Mouse (Mus musculus): Measurements from ENCODE around the gene Colq. TPM values are rescaled to one million over a fixed set of nuclear protein-coding genes. Genes with fewer than 3 reads are reported as not detected.

The Colq gene
- polyA plus RNA-seq, 1 experiment from 2014 or later = 0.06 TPM

- peaks cover 2% of the 10 kb centered on the region; the same call in 1 of the 2 replicates for H3K4me1 ChIP-seq
- H3K4me3 ChIP-seq (replicated peaks) = no peak overlapping the region
- H3K27me3 ChIP-seq = no peaks in the 10 kb centered on the region
- no peaks in the 10 kb centered on the region for H3K9me3 ChIP-seq
- WGBS = 77% methylated on average over 6 of the region's 6 CpGs
- H3K4me2 ChIP-seq = no peak overlapping the region
- no peaks in the 10 kb centered on the region for H3K36me3 ChIP-seq (replicated peaks)
- ATAC-seq (ENCODE audit: low FRiP score) = no peak
- no peak overlapping the region for H3K9ac ChIP-seq
- no peak overlapping the region for H3K27ac ChIP-seq
Observed at GRCm38 (mm10) chr14:31570131-31570951, 20.8 kb downstream of the Colq start.

GRCm38 (mm10) chr14:31569151-31569631 is 22.0 kb downstream of the Colq start:
- 71% methylated on average over 7 of the region's 7 CpGs for WGBS
- peaks cover 9% of the 10 kb centered on the region for H3K4me1 ChIP-seq
- no peak overlapping the region for H3K27ac ChIP-seq
- no peak for ATAC-seq (ENCODE audit: low FRiP score)
- no peak overlapping the region for H3K4me2 ChIP-seq
- H3K9me3 ChIP-seq = no peaks in the 10 kb centered on the region
- no peaks in the 10 kb centered on the region for H3K36me3 ChIP-seq (replicated peaks)
- H3K27me3 ChIP-seq = no peaks in the 10 kb centered on the region
- H3K9ac ChIP-seq = no peak overlapping the region
- H3K4me3 ChIP-seq (replicated peaks) = no peak overlapping the region

DNA sequence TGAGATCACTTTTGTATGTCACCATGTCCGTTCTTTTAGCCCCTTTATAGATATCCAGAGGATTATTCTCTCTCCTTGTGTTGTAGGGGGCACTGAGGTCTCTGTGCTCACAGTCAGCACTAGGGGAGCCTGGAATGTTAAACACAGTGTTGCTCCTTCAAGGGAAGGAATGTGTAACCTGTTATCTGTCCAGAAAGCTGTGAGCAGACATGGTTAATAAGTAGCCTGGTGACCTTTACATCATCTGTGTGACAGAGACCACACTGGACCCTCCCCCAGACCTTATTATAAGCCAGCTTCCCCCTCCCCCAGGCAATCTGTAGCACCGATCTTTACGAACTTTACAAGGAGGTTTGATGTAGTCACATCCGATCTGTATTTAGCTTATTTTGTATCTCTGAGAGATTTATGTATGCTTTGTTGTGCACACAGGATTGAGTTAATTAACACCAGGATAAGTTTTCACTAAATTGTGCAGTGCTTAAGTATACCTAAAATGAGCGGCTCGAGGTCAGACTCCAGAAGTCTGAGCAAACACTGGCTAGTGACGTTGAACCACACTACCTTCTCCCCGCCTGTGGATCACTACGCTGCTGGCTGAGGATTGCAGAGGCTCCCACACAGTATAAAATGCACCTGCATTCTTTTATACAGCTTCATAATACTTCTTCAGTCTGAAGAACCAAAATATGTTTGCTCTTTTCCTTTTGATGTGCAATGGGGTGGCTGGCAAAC is 25.5 kb downstream of the Colq start:
- H3K4me1 ChIP-seq = peaks cover 9% of the 10 kb centered on the region
- H3K9ac ChIP-seq = no peak overlapping the region
- no peaks in the 10 kb centered on the region for H3K27me3 ChIP-seq
- H3K9me3 ChIP-seq = no peaks in the 10 kb centered on the region
- H3K4me3 ChIP-seq (replicated peaks) = no peak overlapping the region
- no peak overlapping the region for H3K4me2 ChIP-seq
- no peaks in the 10 kb centered on the region for H3K36me3 ChIP-seq (replicated peaks)
- H3K27ac ChIP-seq = no peak overlapping the region
- WGBS = 69% methylated on average over 9 of the region's 9 CpGs
- ATAC-seq (ENCODE audit: low FRiP score) = no peak

GRCm38 (mm10) chr14:31564452-31565179 is 26.5 kb downstream of the Colq start:
- peaks cover 9% of the 10 kb centered on the region for H3K4me1 ChIP-seq
- no peak for ATAC-seq (ENCODE audit: low FRiP score)
- no peaks in the 10 kb centered on the region for H3K9me3 ChIP-seq
- no peak overlapping the region for H3K4me2 ChIP-seq
- H3K27me3 ChIP-seq = no peaks in the 10 kb centered on the region
- 36% methylated on average over 6 of the region's 6 CpGs for WGBS
- H3K9ac ChIP-seq = no peak overlapping the region
- H3K27ac ChIP-seq = 0 out of 2 replicates have a peak overlapping the region, but pooled peaks have one; percentile 31
- H3K4me3 ChIP-seq (replicated peaks) = no peak overlapping the region
- H3K36me3 ChIP-seq (replicated peaks) = no peaks in the 10 kb centered on the region

DNA sequence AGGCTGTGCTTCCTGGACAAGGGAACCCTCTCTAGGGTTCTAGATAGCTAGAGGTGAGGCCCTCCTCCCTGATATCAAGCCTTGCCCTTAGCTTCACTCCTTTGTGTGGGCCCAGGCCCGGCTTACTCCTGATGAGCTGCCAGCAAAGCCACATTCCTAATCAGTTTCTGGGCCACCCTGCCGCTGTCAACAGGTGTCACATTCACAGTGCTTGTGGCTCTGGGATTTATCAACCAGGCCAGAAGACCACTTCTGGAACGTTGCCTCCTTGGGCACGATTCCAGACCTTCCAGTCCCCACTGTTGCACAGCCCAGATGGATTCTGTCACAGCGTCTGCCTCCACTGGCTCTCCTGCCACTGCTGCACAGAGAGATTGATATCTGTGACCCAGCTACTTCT is 30.3 kb downstream of the Colq start:
- Histone ChIP-seq H3K9ac (no peak overlapping the region), H3K36me3 (replicated peaks) (no peaks in the 10 kb centered on the region), H3K4me3 (replicated peaks) (no peak overlapping the region), H3K4me1 (peaks cover 9% of the 10 kb centered on the region), H3K27me3 (no peaks in the 10 kb centered on the region), H3K9me3 (no peaks in the 10 kb centered on the region), H3K27ac (no peak overlapping the region), H3K4me2 (no peak overlapping the region)
- no peak for ATAC-seq (ENCODE audit: low FRiP score)
- 76% methylated on average over 5 of the region's 5 CpGs for WGBS

DNA sequence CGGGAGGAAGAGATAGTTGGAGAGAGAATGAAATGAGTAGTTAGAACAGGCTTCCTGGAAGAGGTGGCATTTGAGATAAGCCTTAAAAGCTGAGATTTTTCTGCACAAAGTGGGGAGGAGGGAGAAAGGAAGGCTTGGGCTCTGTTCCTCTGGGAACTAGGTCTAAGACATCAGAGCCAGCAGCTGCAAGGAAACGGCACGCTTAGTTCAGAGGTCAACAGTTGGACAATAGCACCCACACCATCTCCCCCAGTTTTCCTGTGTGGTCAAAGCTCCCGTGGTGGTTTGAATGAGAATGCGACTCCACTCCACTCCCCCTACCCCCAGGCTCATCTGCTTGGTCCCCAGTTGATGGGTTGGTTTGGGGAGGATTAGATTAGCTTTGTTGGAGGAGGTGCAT is 31.9 kb downstream of the Colq start:
- H3K4me3 ChIP-seq (replicated peaks) = no peak overlapping the region
- no peaks in the 10 kb centered on the region for H3K27me3 ChIP-seq
- ATAC-seq (ENCODE audit: low FRiP score) = no peak
- H3K4me2 ChIP-seq = no peak overlapping the region
- no peak overlapping the region for H3K9ac ChIP-seq
- H3K27ac ChIP-seq = no peak overlapping the region
- no peaks in the 10 kb centered on the region for H3K4me1 ChIP-seq
- no peaks in the 10 kb centered on the region for H3K36me3 ChIP-seq (replicated peaks)
- no peaks in the 10 kb centered on the region for H3K9me3 ChIP-seq
- 76% methylated on average over 5 of the region's 5 CpGs for WGBS

DNA sequence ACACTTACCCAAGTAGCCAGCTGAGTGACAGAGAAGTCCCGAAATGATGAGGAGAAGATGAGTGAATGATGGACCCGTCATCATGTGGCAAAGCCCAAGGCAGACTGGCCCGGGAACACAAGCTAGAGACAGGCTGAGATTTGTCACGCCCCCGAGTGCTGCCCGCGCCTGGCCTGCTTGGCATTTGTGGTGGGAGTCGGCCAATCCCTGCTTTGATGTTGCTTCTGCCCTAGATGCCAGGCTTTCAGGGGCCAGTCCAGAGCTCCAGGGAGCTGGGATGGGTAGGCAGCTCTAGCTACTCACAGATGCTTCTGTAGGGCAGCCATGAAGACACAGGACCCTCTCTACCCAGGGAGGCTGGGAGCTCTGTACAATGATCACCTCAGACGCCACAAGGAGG is 33.4 kb downstream of the Colq start:
- no peak overlapping the region for H3K4me3 ChIP-seq (replicated peaks)
- H3K4me2 ChIP-seq = no peak overlapping the region
- H3K9me3 ChIP-seq = no peaks in the 10 kb centered on the region
- no peak for ATAC-seq (ENCODE audit: low FRiP score)
- H3K27ac ChIP-seq = no peak overlapping the region
- H3K9ac ChIP-seq = no peak overlapping the region
- no peaks in the 10 kb centered on the region for H3K36me3 ChIP-seq (replicated peaks)
- no peaks in the 10 kb centered on the region for H3K4me1 ChIP-seq
- 86% methylated on average over 9 of the region's 9 CpGs for WGBS
- no peaks in the 10 kb centered on the region for H3K27me3 ChIP-seq

DNA sequence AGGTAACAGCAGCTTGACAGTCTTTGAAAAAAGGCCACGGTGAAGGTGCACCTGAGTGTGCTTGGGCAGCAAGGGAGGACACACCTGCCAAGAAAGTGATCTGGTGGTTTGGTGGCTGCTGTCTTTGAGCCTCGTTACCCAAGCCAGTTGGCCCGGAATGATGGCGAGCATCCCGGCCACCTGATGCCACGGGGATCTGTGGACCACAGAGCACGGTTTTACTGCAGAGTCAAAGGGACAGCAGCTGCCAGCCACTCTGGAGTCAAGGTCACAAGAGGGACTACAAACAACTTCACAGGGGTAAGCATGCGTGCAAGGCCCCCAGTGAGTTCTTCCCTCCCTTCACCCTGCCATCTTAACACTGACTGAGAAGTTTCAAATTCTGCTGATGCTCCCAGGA is 33.9 kb downstream of the Colq start:
- Histone ChIP-seq H3K9ac (no peak overlapping the region), H3K27me3 (no peaks in the 10 kb centered on the region), H3K27ac (no peak overlapping the region), H3K36me3 (replicated peaks) (no peaks in the 10 kb centered on the region), H3K4me2 (no peak overlapping the region), H3K4me3 (replicated peaks) (no peak overlapping the region), H3K4me1 (no peaks in the 10 kb centered on the region), H3K9me3 (no peaks in the 10 kb centered on the region)
- WGBS = 83% methylated on average over 8 of the region's 8 CpGs
- no peak for ATAC-seq (ENCODE audit: low FRiP score)

- 84% methylated on average over 9 of the region's 9 CpGs for WGBS
- ATAC-seq (ENCODE audit: low FRiP score) = no peak
- H3K27ac ChIP-seq = no peak overlapping the region
Observed at GRCm38 (mm10) chr14:31556526-31557260, 34.5 kb downstream of the Colq start.

DNA sequence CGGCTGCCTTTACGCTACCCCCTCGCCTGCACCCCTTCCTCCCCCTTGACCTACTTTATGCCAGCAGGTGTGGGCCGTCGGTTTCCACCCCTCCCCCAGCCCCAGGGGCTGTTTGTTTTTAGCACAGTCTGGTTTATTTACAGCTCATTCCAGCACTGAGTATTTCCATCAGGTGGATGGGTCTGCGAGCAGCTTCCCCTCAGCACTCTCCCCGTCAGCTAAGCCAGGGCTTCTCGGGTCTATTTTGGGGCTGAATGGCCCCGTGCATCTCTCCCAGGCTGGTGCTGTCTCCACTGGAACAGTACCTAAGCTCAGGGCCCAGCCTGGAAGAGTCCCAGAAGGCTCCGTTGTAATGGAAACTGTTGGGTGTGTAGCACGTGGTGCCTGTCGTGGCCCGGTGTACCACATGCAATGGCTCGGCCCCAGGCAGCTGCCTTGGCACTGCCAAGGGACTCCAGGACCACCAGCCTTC is 35.1 kb downstream of the Colq start:
- H3K4me3 ChIP-seq (replicated peaks) = no peak overlapping the region
- no peak overlapping the region for H3K27ac ChIP-seq
- H3K4me1 ChIP-seq = no peaks in the 10 kb centered on the region
- ATAC-seq (ENCODE audit: low FRiP score) = no peak
- H3K27me3 ChIP-seq = no peaks in the 10 kb centered on the region
- 83% methylated on average over 14 of the region's 14 CpGs for WGBS
- no peak overlapping the region for H3K4me2 ChIP-seq
- H3K9me3 ChIP-seq = no peaks in the 10 kb centered on the region
- H3K9ac ChIP-seq = no peak overlapping the region
- H3K36me3 ChIP-seq (replicated peaks) = no peaks in the 10 kb centered on the region

More at GRCm38 (mm10) chr14:31556526-31557260, 34.5 kb downstream of the Colq start:
- Histone ChIP-seq H3K9ac (no peak overlapping the region), H3K4me1 (no peaks in the 10 kb centered on the region), H3K27me3 (no peaks in the 10 kb centered on the region), H3K36me3 (replicated peaks) (no peaks in the 10 kb centered on the region), H3K4me3 (replicated peaks) (no peak overlapping the region), H3K9me3 (no peaks in the 10 kb centered on the region), H3K4me2 (no peak overlapping the region)

DNA sequence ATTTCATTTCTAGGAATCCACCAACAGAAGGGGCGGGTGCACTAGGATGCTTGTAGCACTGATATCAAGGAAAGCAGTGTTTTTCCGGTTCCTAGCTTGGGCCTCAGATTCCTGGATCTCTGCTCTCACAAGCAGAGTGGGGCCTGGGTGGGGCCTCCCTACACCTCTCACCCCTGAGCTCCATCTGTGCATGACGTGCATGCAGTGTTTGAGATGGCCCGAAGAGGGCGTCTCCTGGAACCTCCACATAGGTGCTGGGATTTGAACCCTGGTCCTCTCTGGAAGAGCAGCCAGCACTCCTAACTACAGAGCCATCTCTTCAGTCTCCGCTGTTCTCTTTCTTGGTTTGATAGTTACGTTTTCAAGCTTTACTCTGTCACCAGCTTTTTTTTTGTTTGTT is 36.1 kb downstream of the Colq start:
- 86% methylated on average over 7 of the region's 7 CpGs for WGBS
- no peak overlapping the region for H3K4me2 ChIP-seq
- no peak overlapping the region for H3K4me3 ChIP-seq (replicated peaks)
- ATAC-seq (ENCODE audit: low FRiP score) = no peak
- H3K9ac ChIP-seq = no peak overlapping the region
- H3K27ac ChIP-seq = no peak overlapping the region
- no peaks in the 10 kb centered on the region for H3K4me1 ChIP-seq
- H3K27me3 ChIP-seq = no peaks in the 10 kb centered on the region
- H3K36me3 ChIP-seq (replicated peaks) = no peaks in the 10 kb centered on the region
- no peaks in the 10 kb centered on the region for H3K9me3 ChIP-seq

All from forebrain, embryonic 12.5 days (tissue).